Mouse (Mus musculus): ENCODE measurements at regions not wholly inside any gene's neighbourhood (a gene's known extent, or its start where the extent isn't known, plus 50 kb on each side); places are given as distances from the start of the nearest gene placed in this dataset.

GRCm38 (mm10) chr2:144157343-144157742 is 113.1 kb upstream of the Mgme1 start:
- no peak for DNase-seq (ENCODE audit: extremely low read depth)
- H3K9me3 ChIP-seq (replicated peaks; ENCODE audit: low read length) = no peaks in the 10 kb centered on the region

GRCm38 (mm10) chr2:144158256-144158655 is 112.2 kb upstream of the Mgme1 start:
- H3K4me2 ChIP-seq (ENCODE audit: insufficient read depth, low read depth, poor library complexity, severe bottlenecking) = no peak overlapping the region
- H3K79me2 ChIP-seq (replicated peaks; ENCODE audit: control insufficient read depth, extremely low read depth, insufficient read depth, poor library complexity, severe bottlenecking) = no peaks in the 10 kb centered on the region
- H3K9ac ChIP-seq (ENCODE audit: insufficient read depth, low read depth) = no peak overlapping the region
- no peak for DNase-seq (ENCODE audit: extremely low read depth)
- H3K9me3 ChIP-seq (replicated peaks; ENCODE audit: low read length) = no peaks in the 10 kb centered on the region
- no peak overlapping the region for H3K27ac ChIP-seq (ENCODE audit: insufficient read depth, low read depth)
- TF ChIP-seq MXI1 (IDR thresholded peaks at IDR 0.05; ENCODE audit: low read depth, low read length) = no peak
- TF ChIP-seq ZC3H11A (IDR thresholded peaks at IDR 0.05; ENCODE audit: low read depth, low read length) = no peak
- no peak for TF ChIP-seq NRF1 (IDR thresholded peaks at IDR 0.05; ENCODE audit: low read depth, low read length)
- no peak for TF ChIP-seq ZNF384 (IDR thresholded peaks at IDR 0.05; ENCODE audit: low read depth, low read length)
- TF ChIP-seq MAX (IDR thresholded peaks at IDR 0.05; ENCODE audit: low read length) = no peak
- no peak for TF ChIP-seq BHLHE40 (IDR thresholded peaks at IDR 0.05; ENCODE audit: low read depth, low read length)
- TF ChIP-seq CHD2 (IDR thresholded peaks at IDR 0.05; ENCODE audit: low read length) = no peak
- no peak for TF ChIP-seq POLR2AphosphoS2 (IDR thresholded peaks at IDR 0.05; ENCODE audit: low read depth, low read length)
- no peak for TF ChIP-seq ZMIZ1 (IDR thresholded peaks at IDR 0.05; ENCODE audit: low read depth, low read length)
- no peak for TF ChIP-seq ZKSCAN1 (IDR thresholded peaks at IDR 0.05; ENCODE audit: borderline replicate concordance, low read depth, low read length)
- no peak for TF ChIP-seq JUND (conservative IDR thresholded peaks at IDR 0.05; ENCODE audit: low read depth, low read length)
- in situ Hi-C loops (cut with MboI; ENCODE audit: low pct_ligation_motif_present, low pct_unique_long_range_greater_than_20kb, low sequenced_read_pairs) = no loop called here
- dilution Hi-C loops (cut with MboI; ENCODE audit: extremely low pct_ligation_motif_present, extremely low pct_unique_long_range_greater_than_20kb, low sequenced_read_pairs) = no loop called here
- H3K36me3 ChIP-seq (replicated peaks in 1 of 2; ENCODE audit: control insufficient read depth in 1 of 2, insufficient read depth in 1 of 2, low read length in 1 of 2) = no peaks in the 10 kb centered on the region
- peaks cover 0 to 11% of the 10 kb centered on the region in 2 experiments; a peak in 1 of 4 replicates for H3K4me1 ChIP-seq (ENCODE audit: control insufficient read depth in 1 of 2, insufficient read depth in 2 of 2)
- H3K27me3 ChIP-seq (replicated peaks) = peaks cover 11% of the 10 kb centered on the region
- H3K4me3 ChIP-seq (replicated peaks in 1 of 3; ENCODE audit: low read depth in 2 of 3, low read length in 2 of 3, poor library complexity in 1 of 3) = no peak overlapping the region

More at GRCm38 (mm10) chr2:144157343-144157742, 113.1 kb upstream of the Mgme1 start:
- H3K4me2 ChIP-seq (ENCODE audit: insufficient read depth, low read depth, poor library complexity, severe bottlenecking) = no peak overlapping the region
- dilution Hi-C loops (cut with MboI; ENCODE audit: extremely low pct_ligation_motif_present, extremely low pct_unique_long_range_greater_than_20kb, low sequenced_read_pairs) (no loop called here), in situ Hi-C loops (cut with MboI; ENCODE audit: low pct_ligation_motif_present, low pct_unique_long_range_greater_than_20kb, low sequenced_read_pairs) (no loop called here)
- H3K27ac ChIP-seq (ENCODE audit: insufficient read depth, low read depth) = no peak overlapping the region
- TF ChIP-seq JUN (IDR thresholded peaks at IDR 0.05; ENCODE audit: insufficient read depth, low read depth, low read length) = no peak
- no peak for TF ChIP-seq POLR2AphosphoS2 (IDR thresholded peaks at IDR 0.05; ENCODE audit: low read depth, low read length)
- no peak for TF ChIP-seq IRF4 (IDR thresholded peaks at IDR 0.05; ENCODE audit: low read depth, low read length)
- no peak for TF ChIP-seq ZC3H11A (IDR thresholded peaks at IDR 0.05; ENCODE audit: low read depth, low read length)
- 0 out of 4 replicates have a peak, but pooled peaks cover 0 to 4% of the 10 kb centered on the region in 2 experiments for H3K4me1 ChIP-seq (ENCODE audit: control insufficient read depth in 1 of 2, insufficient read depth in 2 of 2)
- no peak overlapping the region for H3K4me3 ChIP-seq (replicated peaks in 1 of 3; ENCODE audit: low read depth in 2 of 3, low read length in 2 of 3, poor library complexity in 1 of 3)
- H3K36me3 ChIP-seq (replicated peaks in 1 of 2; ENCODE audit: control insufficient read depth in 1 of 2, insufficient read depth in 1 of 2, low read length in 1 of 2) = no peaks in the 10 kb centered on the region
- peaks cover 9% of the 10 kb centered on the region for H3K27me3 ChIP-seq (replicated peaks)
- H3K9ac ChIP-seq (ENCODE audit: insufficient read depth, low read depth) = no peak overlapping the region
- no peaks in the 10 kb centered on the region for H3K79me2 ChIP-seq (replicated peaks; ENCODE audit: control insufficient read depth, extremely low read depth, insufficient read depth, poor library complexity, severe bottlenecking)

- no peaks in the 10 kb centered on the region for H3K79me2 ChIP-seq (replicated peaks; ENCODE audit: control insufficient read depth, extremely low read depth, insufficient read depth, poor library complexity, severe bottlenecking)
- no peak for TF ChIP-seq KAT2A (IDR thresholded peaks at IDR 0.05; ENCODE audit: insufficient replicate concordance, low read length)
- TF ChIP-seq TCF12 (IDR thresholded peaks at IDR 0.05; ENCODE audit: low read depth, low read length) = no peak
- no peak for TF ChIP-seq ETS1 (conservative IDR thresholded peaks at IDR 0.05; ENCODE audit: low read depth, low read length)
- TF ChIP-seq EP300 (IDR thresholded peaks at IDR 0.05; ENCODE audit: low read length) = no peak
- no peak for TF ChIP-seq ZC3H11A (IDR thresholded peaks at IDR 0.05; ENCODE audit: low read depth, low read length)
- TF ChIP-seq CHD1 (IDR thresholded peaks at IDR 0.05; ENCODE audit: low read depth, low read length) = no peak
- no peak for TF ChIP-seq HCFC1 (IDR thresholded peaks at IDR 0.05; ENCODE audit: low read depth, low read length)
- TF ChIP-seq BHLHE40 (IDR thresholded peaks at IDR 0.05; ENCODE audit: low read depth, low read length) = no peak
- TF ChIP-seq JUN (IDR thresholded peaks at IDR 0.05; ENCODE audit: insufficient read depth, low read depth, low read length) = no peak
- TF ChIP-seq UBTF (IDR thresholded peaks at IDR 0.05; ENCODE audit: low read depth, low read length) = no peak
- TF ChIP-seq NELFE (IDR thresholded peaks at IDR 0.05; ENCODE audit: low read depth, low read length) = no peak
- TF ChIP-seq ZMIZ1 (IDR thresholded peaks at IDR 0.05; ENCODE audit: low read depth, low read length) = no peak
- no peak for TF ChIP-seq E2F4 (IDR thresholded peaks at IDR 0.05; ENCODE audit: insufficient replicate concordance, low read depth, low read length)
- no peak for TF ChIP-seq CTCF (conservative IDR thresholded peaks at IDR 0.05 in 1 of 2, IDR thresholded peaks at IDR 0.05 in 1 of 2; ENCODE audit: low read depth in 2 of 2, low read length in 2 of 2)
- TF ChIP-seq IRF4 (IDR thresholded peaks at IDR 0.05; ENCODE audit: low read depth, low read length) = no peak
- no peak for TF ChIP-seq POLR2A (IDR thresholded peaks at IDR 0.05; ENCODE audit: low read depth, low read length)
- no peaks in the 10 kb centered on the region for H3K9me3 ChIP-seq (replicated peaks; ENCODE audit: low read length)
- no peak for DNase-seq (ENCODE audit: extremely low read depth)
- H3K4me2 ChIP-seq (ENCODE audit: insufficient read depth, low read depth, poor library complexity, severe bottlenecking) = no peak overlapping the region
- H3K27ac ChIP-seq (ENCODE audit: insufficient read depth, low read depth) = no peak overlapping the region
- dilution Hi-C loops (cut with MboI; ENCODE audit: extremely low pct_ligation_motif_present, extremely low pct_unique_long_range_greater_than_20kb, low sequenced_read_pairs) (no loop called here), in situ Hi-C loops (cut with MboI; ENCODE audit: low pct_ligation_motif_present, low pct_unique_long_range_greater_than_20kb, low sequenced_read_pairs) (loop anchor here (10.0 kb wide), 1 partner anchor 45 kb away; no protein-coding TSS in a partner anchor)
- peaks cover 11% of the 10 kb centered on the region for H3K27me3 ChIP-seq (replicated peaks)
- H3K4me1 ChIP-seq (ENCODE audit: control insufficient read depth in 1 of 2, insufficient read depth in 2 of 2) = peaks cover 0 to 11% of the 10 kb centered on the region in 2 experiments; a peak in 1 of 4 replicates
- H3K36me3 ChIP-seq (replicated peaks in 1 of 2; ENCODE audit: control insufficient read depth in 1 of 2, insufficient read depth in 1 of 2, low read length in 1 of 2) = no peaks in the 10 kb centered on the region
- no peak overlapping the region for H3K4me3 ChIP-seq (replicated peaks in 1 of 3; ENCODE audit: low read depth in 2 of 3, low read length in 2 of 3, poor library complexity in 1 of 3)
- H3K9ac ChIP-seq (ENCODE audit: insufficient read depth, low read depth) = no peak overlapping the region
These were observed 110.6 kb upstream of the Mgme1 start for GRCm38 (mm10) chr2:144159854-144160331.
